Mouse (Mus musculus): ENCODE data around the gene Atp6v0a1. TPM values are rescaled to one million over a fixed set of nuclear protein-coding genes. Genes with fewer than 3 reads are reported as not detected.
A peak's percentile ranks its signal among the peaks of the same experiment; 100 is the strongest.

The Atp6v0a1 gene
- total RNA-seq, 1 experiment from 2014 or later = 42.7 TPM

DNA sequence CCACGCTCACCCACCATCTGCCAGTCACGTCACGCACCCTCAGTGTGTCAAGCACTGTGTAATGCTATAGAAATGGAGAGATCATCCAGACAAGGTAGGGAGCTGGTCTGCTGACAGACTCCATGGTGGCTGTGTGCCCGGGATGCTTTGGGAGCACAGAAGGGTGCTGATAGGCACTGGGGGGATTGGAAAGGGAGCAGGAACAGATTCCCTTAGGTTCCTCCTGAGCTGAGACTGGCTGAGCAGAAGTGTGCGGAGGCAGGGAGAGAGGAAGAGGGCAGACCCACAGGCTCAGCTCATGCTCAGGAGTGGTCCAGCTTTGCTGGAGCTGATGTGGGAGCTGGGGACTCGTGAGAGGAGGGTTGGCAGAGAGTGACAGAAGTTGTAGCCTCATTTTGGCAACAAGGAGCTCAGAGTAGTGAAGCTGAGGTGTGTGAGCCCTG lies 41.8 kb downstream of the Atp6v0a1 start:
- ATAC-seq (replicated peaks; ENCODE audit: insufficient number of reproducible peaks, low FRiP score, low TSS enrichment, poor library complexity, severe bottlenecking) = no peak

DNA sequence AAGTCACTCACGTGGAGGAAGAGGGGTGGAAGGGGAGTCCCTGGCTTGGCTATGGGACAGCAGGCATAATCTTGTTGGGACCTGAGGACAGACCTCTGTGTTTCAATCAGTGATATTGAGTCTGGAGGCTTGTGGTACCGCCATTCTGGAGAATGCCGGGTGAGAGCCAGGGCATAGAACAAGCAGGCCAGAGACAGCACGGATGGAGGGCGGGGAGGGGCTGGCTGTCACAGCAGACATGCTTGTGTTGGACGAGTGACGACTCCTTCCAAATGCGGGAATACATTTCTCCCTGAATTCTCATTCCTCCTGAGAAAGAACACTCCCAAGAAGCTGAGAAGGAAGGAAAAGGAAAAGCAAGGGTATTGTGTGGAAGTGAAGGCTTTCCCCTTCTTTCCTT lies 42.4 kb downstream of the Atp6v0a1 start:
- ATAC-seq (replicated peaks; ENCODE audit: insufficient number of reproducible peaks, low FRiP score, low TSS enrichment, poor library complexity, severe bottlenecking) = no peak

DNA sequence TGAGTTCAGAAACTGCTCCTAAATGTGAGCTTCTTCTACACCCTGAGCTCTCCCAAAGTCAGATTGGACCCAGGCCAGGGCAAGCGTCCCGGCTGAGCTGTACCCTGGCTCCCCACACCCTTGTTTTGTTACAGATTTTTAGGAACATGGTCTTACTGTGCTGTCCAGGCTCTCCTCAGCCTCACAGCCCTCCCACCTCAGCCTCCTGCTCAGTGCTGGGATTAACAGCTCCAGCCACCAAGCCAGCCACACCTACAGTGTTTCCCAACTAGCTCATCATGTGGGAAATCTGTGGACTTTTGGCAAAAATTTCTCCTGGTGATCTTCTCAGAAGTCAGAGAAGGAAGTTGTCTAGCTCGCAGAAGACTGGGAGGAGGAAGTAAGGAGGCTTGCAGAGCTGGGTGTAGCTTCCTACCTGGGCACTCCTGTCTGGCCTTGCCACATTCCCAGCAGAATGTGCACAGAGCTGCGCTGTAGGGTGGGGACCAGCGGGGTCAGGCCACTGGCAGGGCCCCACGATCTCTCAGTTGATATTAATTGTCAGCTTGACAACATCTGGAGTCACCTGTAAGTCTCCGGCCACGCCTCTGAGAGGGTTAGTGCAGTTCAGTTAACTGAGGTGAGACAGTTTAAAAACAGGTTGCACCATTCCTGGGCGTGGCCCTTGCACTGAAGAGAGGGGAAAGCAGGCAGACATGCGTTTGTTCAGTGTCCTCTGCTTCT lies 43.7 kb downstream of the Atp6v0a1 start:
- no peak for ATAC-seq (replicated peaks; ENCODE audit: insufficient number of reproducible peaks, low FRiP score, low TSS enrichment, poor library complexity, severe bottlenecking)

DNA sequence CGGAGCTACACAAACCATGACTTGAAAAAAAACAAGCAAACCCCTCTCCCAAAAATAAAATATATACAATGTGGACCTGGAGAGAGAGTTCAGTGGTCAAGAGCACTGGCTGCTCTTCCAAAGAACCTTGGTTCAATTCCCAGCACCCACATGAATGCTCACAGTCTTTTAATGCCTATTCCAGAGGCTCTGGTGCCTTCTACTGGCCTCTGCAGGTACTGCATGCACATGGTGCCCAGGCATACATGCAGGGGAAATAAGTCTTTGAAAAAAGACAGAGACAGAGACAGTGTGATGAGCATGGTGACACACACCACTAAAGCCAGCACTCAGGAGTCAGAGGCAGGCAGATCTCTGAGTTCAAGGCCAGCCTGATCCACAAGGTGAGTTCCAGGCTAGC lies 44.7 kb downstream of the Atp6v0a1 start:
- no peak for ATAC-seq (replicated peaks; ENCODE audit: insufficient number of reproducible peaks, low FRiP score, low TSS enrichment, poor library complexity, severe bottlenecking)

DNA sequence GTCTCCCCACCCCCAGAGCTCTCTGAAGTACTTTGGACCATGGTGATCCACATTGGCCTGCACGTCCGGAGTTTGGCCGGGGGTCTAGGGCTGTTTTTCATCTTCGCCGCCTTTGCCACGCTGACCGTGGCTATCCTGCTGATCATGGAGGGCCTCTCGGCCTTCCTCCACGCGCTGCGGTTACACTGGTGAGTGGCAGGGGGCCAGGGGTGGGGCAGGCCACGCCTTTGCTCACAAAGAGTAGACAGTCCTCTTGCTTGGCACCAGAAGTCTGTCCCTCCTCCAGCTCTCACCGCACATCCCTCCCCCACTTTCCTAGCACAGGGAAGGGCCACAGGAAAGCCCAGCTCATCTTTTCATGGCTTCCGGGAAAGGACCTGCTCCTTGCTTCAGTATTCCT lies 46.2 kb downstream of the Atp6v0a1 start:
- no peak for ATAC-seq (replicated peaks; ENCODE audit: insufficient number of reproducible peaks, low FRiP score, low TSS enrichment, poor library complexity, severe bottlenecking)

DNA sequence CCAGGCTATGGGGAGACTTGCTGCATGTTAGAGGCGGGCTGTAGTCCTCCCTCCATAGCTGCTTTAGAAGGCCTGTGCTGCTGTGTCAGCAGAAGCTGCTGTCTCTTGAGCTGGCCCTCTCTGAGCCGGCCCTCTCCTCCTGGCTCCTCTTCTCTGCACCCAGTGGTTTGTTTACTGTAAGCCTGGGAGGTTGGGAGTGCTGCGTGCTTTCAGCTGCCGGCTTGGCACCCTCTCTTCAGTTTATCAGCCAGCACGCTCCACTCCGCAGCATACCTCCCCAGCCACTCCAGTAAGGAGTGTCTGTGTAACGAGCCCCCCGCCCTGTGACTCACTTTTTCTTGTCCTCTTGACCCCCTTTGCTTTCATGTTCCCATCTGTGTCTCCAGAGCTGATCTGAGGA lies 47.6 kb downstream of the Atp6v0a1 start:
- no peak for ATAC-seq (replicated peaks; ENCODE audit: insufficient number of reproducible peaks, low FRiP score, low TSS enrichment, poor library complexity, severe bottlenecking)

DNA sequence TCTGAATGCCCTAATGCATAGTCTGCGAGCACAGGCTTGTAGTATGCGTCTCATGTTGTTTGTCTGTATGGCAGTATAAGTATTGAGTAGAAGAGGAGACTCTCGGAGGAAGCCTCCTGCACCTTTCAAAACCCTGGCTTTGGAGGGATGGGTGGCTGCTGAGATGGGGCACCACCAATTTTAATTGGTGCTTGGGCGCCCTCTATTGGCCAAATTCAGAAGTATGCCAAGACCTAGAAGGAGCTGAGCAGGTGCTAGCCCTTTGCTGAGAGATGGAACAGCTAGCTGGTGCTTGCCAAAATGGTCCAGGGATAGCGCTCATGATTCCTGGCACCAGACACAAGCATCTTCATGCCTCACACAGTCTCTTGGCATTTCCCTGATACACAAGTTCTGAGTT lies 48.6 kb downstream of the Atp6v0a1 start:
- peak; percentile 57; the same call in 1 of the 2 replicates for ATAC-seq (replicated peaks; ENCODE audit: insufficient number of reproducible peaks, low FRiP score, low TSS enrichment, poor library complexity, severe bottlenecking)

DNA sequence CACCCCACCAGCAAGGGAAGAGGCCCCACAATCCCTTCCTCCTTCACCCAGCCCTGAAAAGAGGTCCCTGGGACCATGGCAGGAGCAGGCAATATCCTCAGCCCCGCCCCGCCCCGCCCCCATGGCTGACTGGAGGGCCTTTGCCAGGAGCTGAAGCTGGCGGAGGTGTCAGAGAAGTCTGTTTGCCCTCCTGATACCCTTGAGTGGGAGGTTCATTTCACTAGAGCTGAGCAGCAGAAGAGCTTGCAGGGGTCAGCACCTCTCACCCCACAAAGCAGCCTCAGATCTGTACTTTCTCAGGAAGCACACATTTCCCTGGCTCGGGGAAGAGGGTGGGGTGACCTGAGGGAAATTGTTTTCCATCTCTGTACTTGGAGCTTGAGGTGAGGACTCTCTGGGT lies 49.5 kb downstream of the Atp6v0a1 start:
- ATAC-seq (replicated peaks; ENCODE audit: insufficient number of reproducible peaks, low FRiP score, low TSS enrichment, poor library complexity, severe bottlenecking) = no peak

DNA sequence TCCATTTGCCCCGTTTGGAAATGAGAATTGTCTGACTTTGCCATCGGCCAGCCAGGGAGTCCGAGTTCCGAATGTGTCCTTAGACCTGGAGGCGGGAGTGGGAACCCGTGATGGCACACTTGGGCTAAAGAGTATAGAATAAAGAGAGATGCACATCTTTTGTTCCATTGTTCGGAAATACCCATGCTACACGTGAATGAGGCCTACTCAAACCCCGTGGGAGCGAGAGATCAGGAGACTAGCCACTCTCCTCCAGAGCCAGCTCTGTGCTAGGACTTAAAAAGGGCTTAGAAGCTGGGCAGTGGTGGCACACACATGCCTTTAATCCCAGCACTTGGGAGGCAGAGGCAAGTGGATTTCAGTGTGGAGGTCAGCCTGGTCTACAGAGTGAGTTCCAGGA lies 50.2 kb downstream of the Atp6v0a1 start:
- ATAC-seq (replicated peaks; ENCODE audit: insufficient number of reproducible peaks, low FRiP score, low TSS enrichment, poor library complexity, severe bottlenecking) = no peak

DNA sequence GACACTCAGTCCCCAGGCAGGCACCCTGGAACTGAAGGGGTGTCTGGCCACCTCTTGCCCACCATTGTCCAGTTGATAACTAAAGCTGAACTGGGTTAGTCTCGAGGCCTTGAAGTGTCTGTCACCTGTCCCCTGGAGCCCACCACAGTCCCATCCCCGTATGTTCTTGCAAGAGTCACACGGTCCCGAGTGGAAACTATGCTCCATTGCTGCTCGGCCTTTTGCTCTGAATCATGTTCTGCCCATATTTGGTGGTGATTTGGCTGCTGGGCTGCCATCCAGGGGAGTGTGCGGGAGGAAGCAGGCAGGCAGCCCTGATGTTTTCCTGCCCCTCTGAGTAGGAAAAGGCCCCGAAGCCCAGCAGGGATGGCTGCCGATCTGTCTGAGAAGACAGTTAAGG lies 50.9 kb downstream of the Atp6v0a1 start:
- no peak for ATAC-seq (replicated peaks; ENCODE audit: insufficient number of reproducible peaks, low FRiP score, low TSS enrichment, poor library complexity, severe bottlenecking)

DNA sequence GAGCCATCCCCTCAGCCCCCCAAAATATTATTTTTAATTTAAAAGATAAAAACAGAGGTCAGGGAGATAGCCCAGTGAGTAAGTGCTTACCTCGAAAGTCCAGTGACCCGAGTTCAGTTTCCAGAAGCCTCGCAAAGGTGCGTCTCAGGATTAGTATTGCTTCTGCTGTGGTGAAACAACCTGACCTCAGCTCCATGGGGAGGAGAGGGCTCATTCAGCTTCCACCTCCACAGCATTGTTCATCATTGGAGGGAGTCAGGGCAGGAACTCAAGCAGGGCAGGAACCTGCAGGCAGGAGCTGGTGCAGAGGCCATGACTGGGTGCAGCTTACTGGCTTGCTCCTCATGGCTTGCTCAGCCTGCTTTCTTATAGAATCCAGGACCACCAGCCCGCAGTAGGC lies 51.8 kb downstream of the Atp6v0a1 start:
- no peak for ATAC-seq (replicated peaks; ENCODE audit: insufficient number of reproducible peaks, low FRiP score, low TSS enrichment, poor library complexity, severe bottlenecking)

DNA sequence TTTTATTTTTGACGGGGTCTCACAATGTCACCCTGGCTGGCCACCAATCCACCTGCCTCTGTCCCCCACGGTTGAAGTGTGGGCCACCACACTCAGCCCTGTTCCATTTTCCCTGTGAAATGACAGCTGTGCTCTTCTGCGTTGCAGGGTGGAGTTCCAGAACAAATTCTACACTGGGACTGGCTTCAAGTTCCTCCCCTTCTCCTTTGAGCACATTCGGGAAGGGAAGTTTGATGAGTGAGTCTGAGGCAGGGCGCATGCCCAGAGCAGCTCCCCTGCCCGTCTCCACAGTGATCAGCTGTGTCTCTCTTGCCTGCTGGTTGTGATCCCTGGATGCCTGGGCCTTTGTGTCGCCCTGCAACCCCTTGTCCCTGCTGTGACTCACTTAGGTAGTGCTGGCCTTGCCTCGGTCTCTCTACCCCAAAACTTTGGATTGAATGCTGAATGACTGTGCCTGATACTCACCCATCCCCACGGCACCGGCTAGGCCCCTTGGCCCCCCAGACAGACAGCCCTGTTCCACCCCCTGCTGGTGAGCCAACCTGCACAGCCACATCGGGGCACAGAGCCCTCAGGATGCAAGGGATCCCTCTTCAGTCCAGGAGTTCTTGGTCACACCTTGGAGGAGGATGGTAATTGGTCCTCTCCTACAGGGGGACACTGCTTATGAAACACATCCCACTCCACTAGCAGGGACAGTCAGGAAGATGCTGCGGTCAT lies 53.1 kb downstream of the Atp6v0a1 start:
- ATAC-seq (replicated peaks; ENCODE audit: insufficient number of reproducible peaks, low FRiP score, low TSS enrichment, poor library complexity, severe bottlenecking) = no peak

DNA sequence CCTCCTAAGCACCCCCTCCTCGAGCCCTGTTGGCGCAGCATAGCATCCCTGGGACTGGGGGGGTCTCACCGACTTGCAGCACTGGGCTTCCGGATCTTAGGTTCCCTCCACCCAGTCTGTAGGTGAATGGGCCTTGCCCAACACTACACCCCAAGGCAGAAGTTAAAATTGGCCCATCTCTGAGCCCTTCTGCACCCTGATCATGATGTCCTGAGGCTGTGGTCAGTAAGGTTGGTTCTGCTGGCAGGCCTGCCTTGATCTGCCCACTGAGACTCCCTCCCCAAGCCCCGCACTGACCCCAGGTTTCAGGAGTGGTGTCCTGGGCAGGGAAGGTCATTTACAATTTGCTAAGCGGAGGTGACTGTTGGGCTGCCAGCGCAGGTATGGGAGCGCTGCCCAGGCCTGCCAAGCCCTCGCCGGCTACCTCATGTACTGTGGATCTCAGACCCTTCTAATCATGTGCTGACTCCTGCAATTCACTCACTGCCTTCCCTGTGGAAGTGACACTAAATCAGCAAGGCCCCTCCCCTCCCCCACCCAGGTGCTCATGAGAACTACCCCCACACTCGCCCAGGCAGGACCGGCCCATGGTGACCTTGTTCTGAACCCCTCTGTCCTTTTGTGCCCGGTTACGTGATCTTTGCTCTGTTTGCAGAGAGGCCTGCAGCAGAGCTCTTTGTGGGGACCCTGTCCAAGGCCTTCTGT lies 53.9 kb downstream of the Atp6v0a1 start:
- no peak for ATAC-seq (replicated peaks; ENCODE audit: insufficient number of reproducible peaks, low FRiP score, low TSS enrichment, poor library complexity, severe bottlenecking)

DNA sequence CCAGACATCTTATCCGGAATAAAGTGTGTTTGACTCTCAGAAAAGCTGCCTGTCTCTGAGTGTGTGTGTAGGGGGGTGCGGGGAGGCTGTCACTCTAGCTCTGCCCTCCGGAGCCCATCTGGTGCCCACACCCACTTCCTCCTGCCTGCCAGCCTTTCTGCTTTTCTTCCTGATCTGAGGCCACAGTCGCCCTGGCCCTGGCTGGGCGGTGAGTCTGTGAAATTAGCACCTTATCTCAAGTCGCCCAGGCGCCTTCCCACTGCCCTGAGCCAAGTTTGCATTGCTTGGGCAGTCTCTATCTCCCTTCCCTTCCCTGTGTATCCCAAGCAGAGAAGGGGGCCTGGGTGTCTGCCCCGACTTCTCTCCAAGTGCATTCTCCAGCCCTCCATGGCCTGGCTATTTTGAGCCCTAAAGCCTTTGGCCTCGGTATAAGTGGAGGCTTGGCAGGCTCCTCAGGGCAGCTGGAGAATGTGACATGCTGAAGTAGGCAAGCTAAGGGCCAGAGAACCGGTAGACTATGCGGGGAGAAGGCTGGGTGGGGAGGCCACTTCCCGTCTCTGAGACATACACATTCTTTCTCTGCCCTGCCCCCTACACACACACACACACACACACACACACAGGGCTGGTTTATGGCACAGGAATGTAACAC lies 54.5 kb downstream of the Atp6v0a1 start:
- ATAC-seq (replicated peaks; ENCODE audit: insufficient number of reproducible peaks, low FRiP score, low TSS enrichment, poor library complexity, severe bottlenecking) = peak; percentile 75

DNA sequence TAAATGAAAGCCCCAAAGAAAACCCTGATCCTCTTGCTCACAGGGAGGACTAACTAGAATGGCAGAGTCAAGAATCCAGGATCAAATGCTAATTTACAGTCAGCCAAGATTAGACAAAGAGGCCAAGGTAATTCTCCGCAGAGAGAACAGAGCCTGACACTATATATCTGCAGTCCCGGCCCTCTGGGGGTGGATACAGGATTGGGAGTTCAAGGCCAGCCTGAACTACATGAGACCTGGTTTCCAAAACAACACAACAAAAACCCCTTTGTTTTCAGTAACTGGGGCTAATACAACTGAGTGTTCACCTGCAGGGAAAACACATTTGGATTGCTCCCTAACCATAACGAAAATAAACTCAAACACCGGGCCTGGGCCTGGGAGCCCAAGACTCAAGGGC lies 55.2 kb downstream of the Atp6v0a1 start:
- ATAC-seq (replicated peaks; ENCODE audit: insufficient number of reproducible peaks, low FRiP score, low TSS enrichment, poor library complexity, severe bottlenecking) = no peak

DNA sequence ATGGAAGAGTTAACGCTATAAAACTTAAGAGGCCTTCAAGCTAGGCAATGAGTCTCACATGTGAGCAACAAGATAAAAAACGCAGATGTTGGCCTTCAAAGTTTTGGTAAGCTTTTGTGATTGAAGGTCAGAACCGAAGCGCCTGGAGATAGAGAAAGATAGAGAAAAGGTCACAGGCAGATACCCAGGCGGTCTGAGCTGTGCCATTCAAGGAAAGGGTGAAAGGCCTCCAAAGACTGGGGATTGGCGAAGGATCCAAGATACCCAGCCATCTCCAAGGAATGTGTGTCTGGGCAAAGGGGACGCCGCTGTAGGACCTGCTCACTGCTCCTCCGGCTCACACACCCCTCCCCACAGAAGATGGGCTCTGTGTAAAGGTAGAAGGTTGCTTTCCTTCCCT lies 55.8 kb downstream of the Atp6v0a1 start:
- ATAC-seq (replicated peaks; ENCODE audit: insufficient number of reproducible peaks, low FRiP score, low TSS enrichment, poor library complexity, severe bottlenecking) = no peak

DNA sequence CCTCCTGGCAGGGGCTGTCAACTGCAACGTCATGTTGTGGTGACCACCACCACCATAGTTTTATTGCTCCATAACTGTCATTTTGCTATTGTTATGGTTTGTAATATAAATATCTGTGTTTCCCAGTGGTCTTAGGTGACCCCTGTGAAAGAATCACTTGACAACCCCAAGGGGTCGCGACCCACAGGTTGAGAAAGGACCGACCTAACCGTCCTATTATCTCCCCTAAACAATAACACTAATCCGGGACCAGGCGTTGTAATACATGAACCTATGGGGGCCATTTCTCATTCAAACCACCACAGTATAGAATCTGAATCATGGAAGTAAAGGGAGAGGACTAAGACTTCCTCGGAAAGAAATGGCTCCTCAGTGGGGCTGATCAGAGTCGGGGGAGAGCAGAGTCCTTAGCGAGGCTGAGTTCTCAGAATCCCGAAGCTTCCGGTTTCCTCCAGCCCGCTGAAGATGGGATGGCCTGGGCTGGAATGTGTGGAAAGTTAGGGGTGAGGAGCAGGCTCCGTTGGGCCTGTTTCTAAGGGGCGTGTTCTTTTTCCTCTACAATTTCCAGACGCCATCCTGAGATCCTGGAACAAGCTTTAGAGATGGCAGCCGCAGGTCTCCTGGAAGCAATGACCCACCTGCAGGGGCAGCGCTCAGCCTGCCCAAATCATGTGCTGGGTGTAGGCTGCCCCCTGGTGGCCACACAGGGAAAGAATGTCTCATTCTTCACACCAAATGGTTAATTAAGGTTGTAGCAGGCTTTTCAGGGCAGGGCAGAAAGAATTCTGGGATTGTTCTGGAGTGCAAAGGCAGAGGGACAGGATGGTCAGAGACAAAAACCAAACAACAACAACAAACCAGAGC lies 57.5 kb downstream of the Atp6v0a1 start:
- ATAC-seq (replicated peaks; ENCODE audit: insufficient number of reproducible peaks, low FRiP score, low TSS enrichment, poor library complexity, severe bottlenecking) = 0 out of 2 replicates have a peak, but pooled peaks have one; percentile 28

DNA sequence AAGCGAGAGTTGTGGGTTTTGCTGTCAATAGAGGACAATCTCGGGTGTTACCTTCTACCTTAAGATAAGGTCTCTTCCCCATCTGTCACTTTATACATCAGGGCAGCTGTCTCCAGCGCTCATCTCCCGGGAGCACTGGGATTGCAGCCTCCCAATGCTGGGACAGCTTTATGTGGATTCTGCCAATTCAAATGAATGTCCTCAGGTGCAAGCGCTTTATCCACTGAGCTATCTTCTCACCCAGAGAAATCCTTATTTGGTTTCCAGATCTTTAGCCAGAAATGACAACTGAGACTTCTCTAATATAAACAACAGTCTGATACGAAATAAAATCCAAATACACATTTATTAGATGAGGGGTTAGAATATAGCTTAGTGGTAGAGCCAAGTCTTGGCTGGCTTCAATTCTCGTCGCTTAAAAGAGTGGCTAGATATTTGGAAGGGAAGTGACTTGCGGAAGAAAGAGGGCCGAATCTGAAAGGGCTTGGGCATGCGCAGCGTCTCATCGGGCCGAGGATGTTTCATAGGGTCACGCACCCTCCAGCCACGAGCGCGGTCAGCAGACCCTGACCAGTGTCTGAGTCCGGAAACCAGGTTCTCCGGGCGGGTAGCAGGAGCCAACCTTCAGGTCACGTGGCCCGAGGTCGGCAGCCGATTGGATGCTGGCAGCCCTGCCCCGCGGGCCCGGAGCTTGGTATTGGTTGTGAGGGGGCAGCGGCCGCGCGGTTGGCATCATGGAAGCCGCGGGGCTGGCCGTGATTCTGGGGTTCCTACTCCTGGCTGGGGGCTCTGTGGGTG lies 60.3 kb downstream of the Atp6v0a1 start, which contains the start of gene Naglu:
Naglu (plus strand) TSS at position 622 of the 798 bp plus-strand sequence.
- ATAC-seq (replicated peaks; ENCODE audit: insufficient number of reproducible peaks, low FRiP score, low TSS enrichment, poor library complexity, severe bottlenecking) = peak; percentile 88

Data from monocyte, adult 5-6 weeks (primary cell).